Mouse (Mus musculus) frontal cortex, postnatal 25 days (tissue): ENCODE data around the gene Cttnbp2nl.

Experiments
- DNase-seq, 2 experiments: peaks; one replicate each; pipeline ENCODE4 v3.0.0; 2022; ENCODE audit warnings: low spot score in 2 of 2

Cttnbp2nl gene

GRCm38 (mm10) chr3:105014908-105015307, 38.0 kb downstream of the Cttnbp2nl start:
- DNase-seq = no peak

- DNase-seq = no peak
Observed at GRCm38 (mm10) chr3:105012696-105013313, 40.1 kb downstream of the Cttnbp2nl start.

GRCm38 (mm10) chr3:105011883-105012282, 41.1 kb downstream of the Cttnbp2nl start:
- no peak for DNase-seq

- no peak for DNase-seq
Observed at GRCm38 (mm10) chr3:105010681-105011339, 42.1 kb downstream of the Cttnbp2nl start.

GRCm38 (mm10) chr3:105008070-105008469, 44.9 kb downstream of the Cttnbp2nl start:
- no peak for DNase-seq

GRCm38 (mm10) chr3:105006101-105006500, 46.8 kb downstream of the Cttnbp2nl start:
- no peak for DNase-seq

- no peak for DNase-seq
Observed at GRCm38 (mm10) chr3:105005561-105006065, 47.3 kb downstream of the Cttnbp2nl start.

- no peak for DNase-seq
Observed at GRCm38 (mm10) chr3:105005011-105005410, 47.9 kb downstream of the Cttnbp2nl start.

GRCm38 (mm10) chr3:105003960-105004463, 48.9 kb downstream of the Cttnbp2nl start:
- peak in 1 of 2 experiments; percentile 42 for DNase-seq

- no peak for DNase-seq
Observed at GRCm38 (mm10) chr3:105001374-105001773, 51.6 kb downstream of the Cttnbp2nl start.

- no peak for DNase-seq
Observed at GRCm38 (mm10) chr3:105000561-105000960, 52.4 kb downstream of the Cttnbp2nl start.

- DNase-seq = no peak
Observed at GRCm38 (mm10) chr3:104997563-104997962, 55.4 kb downstream of the Cttnbp2nl start.

- no peak for DNase-seq
Observed at GRCm38 (mm10) chr3:104995707-104996106, 57.2 kb downstream of the Cttnbp2nl start.

- no peak for DNase-seq
Observed at GRCm38 (mm10) chr3:104994415-104994841, 58.5 kb downstream of the Cttnbp2nl start.

- DNase-seq = peak in 1 of 2 experiments; percentile 25
Observed at GRCm38 (mm10) chr3:104993800-104994199, 59.1 kb downstream of the Cttnbp2nl start.

- peak; percentile 89 to 93 for DNase-seq
Observed at GRCm38 (mm10) chr3:104992709-104993388, 60.1 kb downstream of the Cttnbp2nl start.

GRCm38 (mm10) chr3:104991703-104992102, 61.2 kb downstream of the Cttnbp2nl start:
- no peak for DNase-seq

GRCm38 (mm10) chr3:104987884-104988283, 65.1 kb downstream of the Cttnbp2nl start:
- DNase-seq = no peak

GRCm38 (mm10) chr3:104979735-104980134, 73.2 kb downstream of the Cttnbp2nl start:
- no peak for DNase-seq

GRCm38 (mm10) chr3:104967548-104968300, 85.2 kb downstream of the Cttnbp2nl start:
- peak; percentile 89 to 93 for DNase-seq

GRCm38 (mm10) chr3:104965991-104966554, 86.9 kb downstream of the Cttnbp2nl start:
- DNase-seq = no peak
